Mouse (Mus musculus): Measurements from ENCODE around the gene Acta2. TPM values are rescaled to one million over a fixed set of nuclear protein-coding genes. Genes with fewer than 3 reads are reported as not detected.

The Acta2 gene
- polyA plus RNA-seq, 1 experiment from 2014 or later = 31.1 TPM

- no peaks in the 10 kb centered on the region for H3K27me3 ChIP-seq (ENCODE audit: insufficient read depth, poor library complexity, severe bottlenecking)
- H3K4me1 ChIP-seq (replicated peaks) = no peaks in the 10 kb centered on the region
- H3K27ac ChIP-seq = no peak overlapping the region
- H3K36me3 ChIP-seq = no peaks in the 10 kb centered on the region
- no peak overlapping the region for H3K4me3 ChIP-seq
- 88% methylated on average over 2 of the region's 2 CpGs for WGBS
- no peaks in the 10 kb centered on the region for H3K9me3 ChIP-seq
- DNase-seq (ENCODE audit: low spot score) = no peak
Observed at GRCm38 (mm10) chr19:34262273-34262974, 7.0 kb upstream of the Acta2 start.

- no peak overlapping the region for H3K27ac ChIP-seq
- H3K9me3 ChIP-seq = no peaks in the 10 kb centered on the region
- DNase-seq (ENCODE audit: low spot score) = no peak
- no peaks in the 10 kb centered on the region for H3K36me3 ChIP-seq
- H3K27me3 ChIP-seq (ENCODE audit: insufficient read depth, poor library complexity, severe bottlenecking) = no peaks in the 10 kb centered on the region
- H3K4me3 ChIP-seq = no peak overlapping the region
- 97% methylated on average over 2 of the region's 2 CpGs for WGBS
- H3K4me1 ChIP-seq (replicated peaks) = 0 out of 2 replicates have a peak, but pooled peaks cover 5% of the 10 kb centered on the region
Observed at GRCm38 (mm10) chr19:34256936-34257335, 1.5 kb upstream of the Acta2 start.

- Histone ChIP-seq H3K4me1 (replicated peaks) (0 out of 2 replicates have a peak, but pooled peaks cover 5% of the 10 kb centered on the region), H3K27me3 (ENCODE audit: insufficient read depth, poor library complexity, severe bottlenecking) (no peaks in the 10 kb centered on the region), H3K36me3 (no peaks in the 10 kb centered on the region), H3K27ac (no peak overlapping the region), H3K9me3 (no peaks in the 10 kb centered on the region), H3K4me3 (no peak overlapping the region)
- WGBS = 82% methylated on average over 5 of the region's 5 CpGs
- no peak for DNase-seq (ENCODE audit: low spot score)
Observed at GRCm38 (mm10) chr19:34256149-34256548, 759 bp upstream of the Acta2 start.

GRCm38 (mm10) chr19:34254101-34254879 lies 1.1 kb downstream of the Acta2 start:
- H3K36me3 ChIP-seq = no peaks in the 10 kb centered on the region
- H3K4me3 ChIP-seq = no peak overlapping the region
- no peaks in the 10 kb centered on the region for H3K27me3 ChIP-seq (ENCODE audit: insufficient read depth, poor library complexity, severe bottlenecking)
- DNase-seq (ENCODE audit: low spot score) = no peak
- WGBS = 57% methylated on average over 14 of the region's 14 CpGs
- H3K9me3 ChIP-seq = no peaks in the 10 kb centered on the region
- no peak overlapping the region for H3K27ac ChIP-seq
- 0 out of 2 replicates have a peak, but pooled peaks cover 5% of the 10 kb centered on the region for H3K4me1 ChIP-seq (replicated peaks)

- WGBS = 82% methylated on average over 9 of the region's 9 CpGs
- H3K4me3 ChIP-seq = no peak overlapping the region
- no peaks in the 10 kb centered on the region for H3K27me3 ChIP-seq (ENCODE audit: insufficient read depth, poor library complexity, severe bottlenecking)
- H3K27ac ChIP-seq = no peak overlapping the region
- 0 out of 2 replicates have a peak, but pooled peaks cover 5% of the 10 kb centered on the region for H3K4me1 ChIP-seq (replicated peaks)
- DNase-seq (ENCODE audit: low spot score) = no peak
- H3K36me3 ChIP-seq = no peaks in the 10 kb centered on the region
- H3K9me3 ChIP-seq = no peaks in the 10 kb centered on the region
Observed at GRCm38 (mm10) chr19:34252450-34252849, 2.9 kb downstream of the Acta2 start.

- Histone ChIP-seq H3K27ac (no peak overlapping the region), H3K27me3 (ENCODE audit: insufficient read depth, poor library complexity, severe bottlenecking) (no peaks in the 10 kb centered on the region), H3K36me3 (no peaks in the 10 kb centered on the region), H3K4me1 (replicated peaks) (0 out of 2 replicates have a peak, but pooled peaks cover 5% of the 10 kb centered on the region), H3K9me3 (no peaks in the 10 kb centered on the region), H3K4me3 (no peak overlapping the region)
- WGBS = 85% methylated on average over 2 of the region's 2 CpGs
- DNase-seq (ENCODE audit: low spot score) = no peak
Observed at GRCm38 (mm10) chr19:34251900-34252299, 3.5 kb downstream of the Acta2 start.

GRCm38 (mm10) chr19:34250621-34251020 lies 4.8 kb downstream of the Acta2 start:
- Histone ChIP-seq H3K9me3 (no peaks in the 10 kb centered on the region), H3K4me1 (replicated peaks) (0 out of 2 replicates have a peak, but pooled peaks cover 5% of the 10 kb centered on the region), H3K4me3 (no peak overlapping the region), H3K27ac (no peak overlapping the region), H3K27me3 (ENCODE audit: insufficient read depth, poor library complexity, severe bottlenecking) (no peaks in the 10 kb centered on the region), H3K36me3 (no peaks in the 10 kb centered on the region)
- DNase-seq (ENCODE audit: low spot score) = no peak
- 88% methylated on average over 4 of the region's 4 CpGs for WGBS

DNA sequence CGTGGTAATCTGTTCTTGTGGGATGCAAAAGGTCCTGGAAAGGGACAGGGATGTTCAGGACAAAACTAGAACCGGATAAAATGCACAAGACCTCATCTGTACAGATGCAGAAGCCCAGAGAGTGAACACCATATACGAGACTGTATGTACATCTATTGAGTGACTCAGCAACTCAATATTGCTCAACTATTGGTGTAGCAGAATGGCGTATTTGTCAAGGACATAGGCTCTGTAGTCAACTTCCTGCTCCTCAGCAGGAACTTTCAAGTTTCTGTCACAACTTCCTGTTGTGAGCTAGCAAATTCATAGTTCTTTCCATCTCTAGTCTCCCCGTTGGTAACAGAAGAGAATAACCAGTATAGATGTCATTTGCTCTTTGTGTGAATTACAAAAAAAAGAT lies 6.8 kb downstream of the Acta2 start:
- Histone ChIP-seq H3K27me3 (ENCODE audit: insufficient read depth, poor library complexity, severe bottlenecking) (no peaks in the 10 kb centered on the region), H3K4me1 (replicated peaks) (no peaks in the 10 kb centered on the region), H3K36me3 (no peaks in the 10 kb centered on the region), H3K4me3 (no peak overlapping the region), H3K27ac (no peak overlapping the region), H3K9me3 (no peaks in the 10 kb centered on the region)
- 81% methylated on average over 5 of the region's 5 CpGs for WGBS
- DNase-seq (ENCODE audit: low spot score) = no peak

DNA sequence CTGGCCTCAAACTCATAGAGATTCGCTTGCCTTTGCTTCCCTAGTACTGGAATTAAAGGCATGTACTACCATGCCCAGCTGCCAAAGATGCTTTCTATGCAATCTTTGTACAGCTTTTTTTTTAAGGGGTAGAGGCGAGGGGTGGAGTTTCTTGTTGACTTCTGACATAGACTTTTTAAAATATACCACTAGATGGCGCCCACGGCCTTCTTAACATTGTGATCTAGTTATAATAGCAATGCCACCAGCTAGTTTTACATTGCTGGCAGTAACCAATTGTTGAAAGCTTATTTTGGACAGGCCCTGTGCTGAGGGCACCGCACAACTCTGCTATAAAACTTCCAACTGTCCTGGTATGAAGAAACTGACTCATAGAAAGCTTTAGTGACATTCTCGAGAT lies 11.3 kb downstream of the Acta2 start:
- 19% methylated on average over 6 of the region's 6 CpGs for WGBS
- DNase-seq (ENCODE audit: low spot score) = peak; percentile 37
- H3K36me3 ChIP-seq = no peaks in the 10 kb centered on the region
- H3K9me3 ChIP-seq = no peaks in the 10 kb centered on the region
- H3K27me3 ChIP-seq (ENCODE audit: insufficient read depth, poor library complexity, severe bottlenecking) = no peaks in the 10 kb centered on the region
- H3K27ac ChIP-seq = no peak overlapping the region
- no peak overlapping the region for H3K4me3 ChIP-seq
- H3K4me1 ChIP-seq (replicated peaks) = no peaks in the 10 kb centered on the region

GRCm38 (mm10) chr19:34242925-34243324 lies 12.5 kb downstream of the Acta2 start:
- H3K4me1 ChIP-seq (replicated peaks) = no peaks in the 10 kb centered on the region
- no peaks in the 10 kb centered on the region for H3K27me3 ChIP-seq (ENCODE audit: insufficient read depth, poor library complexity, severe bottlenecking)
- no peak overlapping the region for H3K27ac ChIP-seq
- no peaks in the 10 kb centered on the region for H3K9me3 ChIP-seq
- no peak for DNase-seq (ENCODE audit: low spot score)
- H3K4me3 ChIP-seq = no peak overlapping the region
- no peaks in the 10 kb centered on the region for H3K36me3 ChIP-seq

DNA sequence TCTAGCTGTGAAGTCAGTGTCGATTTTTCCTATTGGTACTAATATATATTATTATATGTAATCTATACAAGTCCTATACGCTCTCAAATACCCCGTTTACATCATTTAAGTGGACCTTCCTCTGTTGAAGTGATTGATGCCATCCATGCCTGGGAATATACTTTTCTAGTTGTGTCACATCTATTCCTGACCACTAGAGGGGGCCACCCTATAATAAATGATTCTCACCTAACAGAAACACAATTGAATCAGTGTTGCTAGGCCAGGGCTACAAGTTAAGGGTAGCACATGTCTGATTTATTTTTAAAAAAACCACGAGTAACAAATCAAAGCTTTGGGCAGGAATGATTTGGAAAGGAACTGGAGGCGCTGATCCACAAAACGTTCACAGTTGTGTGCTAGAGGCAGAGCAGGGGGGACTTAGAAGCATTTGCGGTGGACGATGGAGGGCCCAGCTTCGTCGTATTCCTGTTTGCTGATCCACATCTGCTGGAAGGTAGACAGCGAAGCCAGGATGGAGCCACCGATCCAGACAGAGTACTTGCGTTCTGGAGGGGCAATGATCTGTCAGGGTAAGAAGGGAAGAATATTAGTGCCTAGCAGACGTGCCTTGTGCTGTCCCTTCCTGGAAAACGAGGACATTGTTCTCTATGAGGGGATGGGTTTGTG lies 14.0 kb downstream of the Acta2 start:
- 70% methylated on average over 15 of the region's 15 CpGs for WGBS
- DNase-seq (ENCODE audit: low spot score) = no peak
- H3K36me3 ChIP-seq = no peaks in the 10 kb centered on the region
- no peaks in the 10 kb centered on the region for H3K4me1 ChIP-seq (replicated peaks)
- H3K27ac ChIP-seq = no peak overlapping the region
- no peaks in the 10 kb centered on the region for H3K9me3 ChIP-seq
- H3K4me3 ChIP-seq = no peak overlapping the region
- no peaks in the 10 kb centered on the region for H3K27me3 ChIP-seq (ENCODE audit: insufficient read depth, poor library complexity, severe bottlenecking)

- H3K4me3 ChIP-seq = no peak overlapping the region
Observed at GRCm38 (mm10) chr19:34240273-34241039, 14.9 kb downstream of the Acta2 start.

More at GRCm38 (mm10) chr19:34240273-34241039, 14.9 kb downstream of the Acta2 start:
- Histone ChIP-seq H3K27me3 (ENCODE audit: insufficient read depth, poor library complexity, severe bottlenecking) (no peaks in the 10 kb centered on the region), H3K36me3 (no peaks in the 10 kb centered on the region), H3K27ac (no peak overlapping the region), H3K4me1 (replicated peaks) (no peaks in the 10 kb centered on the region), H3K9me3 (no peaks in the 10 kb centered on the region)
- WGBS = 94% methylated on average over 5 of the region's 5 CpGs
- DNase-seq (ENCODE audit: low spot score) = no peak
